Mouse (Mus musculus) MN1 (cell line): Measurements from ENCODE around the gene Olfr1351.
"Not testable (repeated sequence)": the region's sequence is repeated elsewhere in the genome, so short reads cannot be mapped to it uniquely, and the experiment has no call there.

Experiments used
- DNase-seq: peaks from one replicate; pipeline ENCODE4 v3.0.0-alpha.2; 2016; ENCODE audit warnings: low spot score

The Olfr1351 gene

GRCm38 (mm10) chr10:79012172-79012571, at the start of gene Olfr1351:
Olfr1351 (plus strand) TSS chr10:79012472.
- DNase-seq: no peak

- not testable (repeated sequence) for DNase-seq
Measured at GRCm38 (mm10) chr10:78963009-78963408, 49.3 kb upstream of the Olfr1351 start, which contains the start of gene Olfr1353. Olfr1353 (plus strand) TSS chr10:78963309.

GRCm38 (mm10) chr10:78980750-78981149, 31.5 kb upstream of the Olfr1351 start, which contains the start of gene Olfr1352:
Olfr1352 (plus strand) TSS chr10:78981050.
- DNase-seq: no peak

GRCm38 (mm10) chr10:79028441-79028840, 16.2 kb downstream of the Olfr1351 start, which contains the start of gene Olfr57:
Olfr57 (plus strand) TSS chr10:79028741.
- DNase-seq: no peak

GRCm38 (mm10) chr10:79042457-79042856, 30.2 kb downstream of the Olfr1351 start:
- not testable (repeated sequence) for DNase-seq

GRCm38 (mm10) chr10:79057370-79057769, 45.1 kb downstream of the Olfr1351 start:
- not testable (repeated sequence) for DNase-seq
